Mouse (Mus musculus) gastrocnemius, postnatal 10 days (tissue): ENCODE results near the gene Ccdc124. TPM values are rescaled to one million over a fixed set of nuclear protein-coding genes. Genes with fewer than 3 reads are reported as not detected.
"Not testable (repeated sequence)": the region's sequence is repeated elsewhere in the genome, so short reads cannot be mapped to it uniquely, and the experiment has no call there.

Experiments used
- DNase-seq: peaks from one replicate; pipeline ENCODE4 v3.0.0; 2021; ENCODE audit warnings: mixed read lengths
- total RNA-seq, 2 experiments: library from RNA; stranded (reverse); gene quantifications; 2 replicates each; pipeline ENCODE4 v1.2.3; 2021

Gene Ccdc124
- total RNA-seq, 2 experiments from 2014 or later = 42.8 to 45.0 TPM

GRCm38 (mm10) chr8:70895571-70896259 is 22.0 kb upstream of the Ccdc124 start:
- DNase-seq = not testable (repeated sequence)

GRCm38 (mm10) chr8:70894771-70895545 is 21.2 kb upstream of the Ccdc124 start:
- DNase-seq = no peak

- DNase-seq = no peak
Observed at GRCm38 (mm10) chr8:70894385-70894720, 20.6 kb upstream of the Ccdc124 start.

- peak; percentile 83 for DNase-seq
Observed at GRCm38 (mm10) chr8:70893656-70894384, 20.1 kb upstream of the Ccdc124 start.

GRCm38 (mm10) chr8:70892896-70893655 is 19.3 kb upstream of the Ccdc124 start:
- no peak for DNase-seq

GRCm38 (mm10) chr8:70892022-70892895 is 18.5 kb upstream of the Ccdc124 start, which contains the start of gene Slc5a5:
TSS of gene Slc5a5 (minus strand) at chr8:70892757.
- no peak for DNase-seq

GRCm38 (mm10) chr8:70891356-70891755 is 17.6 kb upstream of the Ccdc124 start:
- no peak for DNase-seq

- no peak for DNase-seq
Observed at GRCm38 (mm10) chr8:70890656-70891055, 16.9 kb upstream of the Ccdc124 start.

- DNase-seq = no peak
Observed at GRCm38 (mm10) chr8:70887669-70888068, 13.9 kb upstream of the Ccdc124 start.

GRCm38 (mm10) chr8:70885612-70886011 is 11.9 kb upstream of the Ccdc124 start:
- DNase-seq = no peak

GRCm38 (mm10) chr8:70884683-70885082 is 10.9 kb upstream of the Ccdc124 start:
- no peak for DNase-seq

GRCm38 (mm10) chr8:70884186-70884585 is 10.5 kb upstream of the Ccdc124 start:
- DNase-seq = no peak

- no peak for DNase-seq
Observed at GRCm38 (mm10) chr8:70880546-70880945, 6.8 kb upstream of the Ccdc124 start.

- peak; percentile 54 for DNase-seq
Observed at GRCm38 (mm10) chr8:70880126-70880525, 6.4 kb upstream of the Ccdc124 start.

GRCm38 (mm10) chr8:70879500-70879899 is 5.8 kb upstream of the Ccdc124 start:
- DNase-seq = no peak

GRCm38 (mm10) chr8:70878178-70878577 is 4.4 kb upstream of the Ccdc124 start:
- DNase-seq = no peak

GRCm38 (mm10) chr8:70876382-70876781 is 2.6 kb upstream of the Ccdc124 start:
- no peak for DNase-seq

GRCm38 (mm10) chr8:70874441-70874840 is 706 bp upstream of the Ccdc124 start:
- no peak for DNase-seq

- no peak for DNase-seq
Observed at GRCm38 (mm10) chr8:70872643-70873363, 932 bp downstream of the Ccdc124 start.

- no peak for DNase-seq
Observed at GRCm38 (mm10) chr8:70871195-70871807, 2.4 kb downstream of the Ccdc124 start.
